Mouse (Mus musculus) brain, embryonic 14.5 days (tissue): ENCODE measurements around the gene Psg16.

Experiments
- CTCF ChIP-seq: fragments of 200-500 bp; IDR thresholded peaks from 2 replicates; pipeline ENCODE4 v1.5.1; 2012; ENCODE audit warnings: inconsistent platforms, mild to moderate bottlenecking, moderate library complexity, borderline replicate concordance; ENCODE audit not compliant: insufficient read depth, insufficient read length; ENCODE audit errors: extremely low read depth
- POLR2A ChIP-seq: fragments of 200-500 bp; IDR thresholded peaks from 2 replicates; pipeline ENCODE4 v1.6.1; 2012; ENCODE audit warnings: mild to moderate bottlenecking, inconsistent platforms, borderline replicate concordance; ENCODE audit not compliant: poor library complexity, insufficient read depth, insufficient read length, severe bottlenecking; ENCODE audit errors: extremely low read depth

GRCm38 (mm10) chr7:17087731-17088130 is 13.9 kb downstream of the Psg16 start:
- TF ChIP-seq POLR2A (no peak), CTCF (no peak)
